7 mouse cellular contexts compared by ENCODE assay signal in genomic region chr6:48047114-48047449, GRCm38 (mm10). TPM values are rescaled to one million over a fixed set of nuclear protein-coding genes. Genes with fewer than 3 reads are reported as not detected.
DNase-seq lines count a peak whose midpoint lies in the region; ATAC-seq and TF ChIP-seq lines count a peak whose summit lies in the region.

No protein-coding gene starts in this region.

- DNase-seq in spleen, adult 2 months (ENCODE audit: low read depth in 1 of 2, low spot score in 2 of 2): no peak
- DNase-seq in spleen, adult 12 weeks (ENCODE audit: low spot score): no peak
- DNase-seq in embryonic facial prominence, embryonic 10.5 days (ENCODE audit: low spot score): no peak
- DNase-seq in limb, embryonic 11.5 days (ENCODE audit: low spot score): no peak
- DNase-seq in gastrocnemius, postnatal 14 days: no peak
- no peak for DNase-seq in kidney, adult 11 months

- TF ChIP-seq CTCF in spleen, adult 2 months (IDR thresholded peaks at IDR 0.05; ENCODE audit: extremely low read depth, insufficient read depth, insufficient read length, insufficient replicate concordance): no peak
- no peak for TF ChIP-seq CTCF in small intestine, adult 2 months (IDR thresholded peaks at IDR 0.05; ENCODE audit: extremely low read depth, insufficient read length, insufficient replicate concordance, low read depth, low read length)

- peak overlapping the region; percentile 61; the same call in 1 of the 2 replicates for H3K4me3 ChIP-seq in spleen, adult 2 months (ENCODE audit: extremely low read depth, insufficient read depth, insufficient read length)
- H3K4me3 ChIP-seq in embryonic facial prominence, embryonic 10.5 days: peak overlapping the region; percentile 86
- H3K4me3 ChIP-seq in limb, embryonic 11.5 days (ENCODE audit: low read depth, low read length): peak overlapping the region; percentile 74
- H3K4me3 ChIP-seq in small intestine, adult 2 months (ENCODE audit: low read depth, low read length): peak overlapping the region; percentile 79

- WGBS in spleen, adult 2 months: 9% methylated on average over 12 of the region's 12 CpGs
- 9% methylated on average over 12 of the region's 12 CpGs for WGBS in embryonic facial prominence, embryonic 10.5 days
- 6% methylated on average over 12 of the region's 12 CpGs for WGBS in limb, embryonic 11.5 days
- WGBS in small intestine, adult 2 months: 4% methylated on average over 12 of the region's 12 CpGs

- no peak for TF ChIP-seq POLR2A in spleen, adult 2 months (IDR thresholded peaks at IDR 0.05; ENCODE audit: low read depth, low read length)
- TF ChIP-seq POLR2A in small intestine, adult 2 months (IDR thresholded peaks at IDR 0.05; ENCODE audit: low read depth, low read length): no peak

- H3K27ac ChIP-seq in spleen, adult 2 months (ENCODE audit: insufficient read depth, low read length): no peak overlapping the region
- peak overlapping the region; percentile 94 for H3K27ac ChIP-seq in embryonic facial prominence, embryonic 10.5 days (replicated peaks)
- H3K27ac ChIP-seq in limb, embryonic 11.5 days (replicated peaks; ENCODE audit: low read depth, low read length): no peak overlapping the region
- H3K27ac ChIP-seq in small intestine, adult 2 months (ENCODE audit: insufficient read depth, low read depth, low read length): no peak overlapping the region

- H3K36me3 ChIP-seq in spleen, adult 2 months (ENCODE audit: control insufficient read depth, insufficient read depth, low read length): peaks cover 10% of the 10 kb centered on the region
- H3K36me3 ChIP-seq in embryonic facial prominence, embryonic 10.5 days (replicated peaks): peaks cover 33% of the 10 kb centered on the region
- peaks cover 7% of the 10 kb centered on the region; the same call in 1 of the 2 replicates for H3K36me3 ChIP-seq in limb, embryonic 11.5 days (ENCODE audit: control insufficient read depth, insufficient read depth, low read length)
- peaks cover 17% of the 10 kb centered on the region for H3K36me3 ChIP-seq in small intestine, adult 2 months (ENCODE audit: control insufficient read depth, insufficient read depth, low read length)

- H3K4me1 ChIP-seq in spleen, adult 2 months (ENCODE audit: control insufficient read depth, insufficient read depth, insufficient read length): peaks cover 11% of the 10 kb centered on the region
- H3K4me1 ChIP-seq in embryonic facial prominence, embryonic 10.5 days: peaks cover 22% of the 10 kb centered on the region
- 0 out of 2 replicates have a peak, but pooled peaks cover 2% of the 10 kb centered on the region for H3K4me1 ChIP-seq in limb, embryonic 11.5 days (ENCODE audit: control insufficient read depth, insufficient read depth, low read length)
- peaks cover 7% of the 10 kb centered on the region; the same call in 1 of the 2 replicates for H3K4me1 ChIP-seq in small intestine, adult 2 months (ENCODE audit: control insufficient read depth, insufficient read depth, insufficient read length, low read length)

- intact Hi-C loops in gastrocnemius, postnatal 14 days (cut with DNase I; ENCODE audit: low total_unique reads): no loop called here

- no peak for ATAC-seq in limb, embryonic 11.5 days (ENCODE audit: insufficient number of reproducible peaks, low FRiP score, low TSS enrichment, low read depth)

- H3K9ac ChIP-seq in limb, embryonic 11.5 days (ENCODE audit: low read length): no peak overlapping the region

- H3K27me3 ChIP-seq in spleen, adult 2 months (ENCODE audit: control insufficient read depth, insufficient read depth, low read length): no peaks in the 10 kb centered on the region
- H3K27me3 ChIP-seq in embryonic facial prominence, embryonic 10.5 days (replicated peaks; ENCODE audit: low read depth, poor library complexity, severe bottlenecking): no peaks in the 10 kb centered on the region
- no peaks in the 10 kb centered on the region for H3K27me3 ChIP-seq in limb, embryonic 11.5 days (ENCODE audit: control insufficient read depth, insufficient read depth, low read length)
- H3K27me3 ChIP-seq in small intestine, adult 2 months (ENCODE audit: control insufficient read depth, insufficient read depth, low read length): no peaks in the 10 kb centered on the region

- H3K9me3 ChIP-seq in embryonic facial prominence, embryonic 10.5 days: no peaks in the 10 kb centered on the region
- H3K9me3 ChIP-seq in limb, embryonic 11.5 days (ENCODE audit: control insufficient read depth, low read length): no peaks in the 10 kb centered on the region

- peak overlapping the region; percentile 84 for H3K4me2 ChIP-seq in limb, embryonic 11.5 days (ENCODE audit: low read depth, severe bottlenecking)

RNA-seq across cellular contexts. Expression of gene Zfp777, which starts 1.6 kb away (rescaled TPM):
- polyA plus RNA-seq in spleen, adult 2 months (2012; rRNA removed): 17.1 and 19.2 TPM in 2 replicates
- polyA plus RNA-seq in embryonic facial prominence, embryonic 10.5 days (2016; fragmentation: Nextera tagmentation; extraction: Ambion mirVana): 12.4 and 13.4 TPM in 2 replicates
- polyA plus RNA-seq in limb, embryonic 11.5 days (2014; fragmentation: Nextera tagmentation; extraction: Ambion mirVana): 9.3 and 9.8 TPM in 2 replicates
- 9.4 and 18.0 TPM in 2 replicates for polyA plus RNA-seq in small intestine, adult 2 months (2012; rRNA removed)
- 10 to 100 TPM; 14.3 to 14.5 TPM for total RNA-seq in gastrocnemius, postnatal 14 days (2021)

RNA-seq across cellular contexts. Expression of gene Zfp746, which starts 39.3 kb away (rescaled TPM):
- polyA plus RNA-seq in spleen, adult 2 months (2012; rRNA removed): 22.7 and 27.1 TPM in 2 replicates
- polyA plus RNA-seq in embryonic facial prominence, embryonic 10.5 days (2016; fragmentation: Nextera tagmentation; extraction: Ambion mirVana): 21.6 and 23.6 TPM in 2 replicates
- polyA plus RNA-seq in limb, embryonic 11.5 days (2014; fragmentation: Nextera tagmentation; extraction: Ambion mirVana): 24.4 and 28.6 TPM in 2 replicates
- 7.7 and 16.9 TPM in 2 replicates for polyA plus RNA-seq in small intestine, adult 2 months (2012; rRNA removed)
- total RNA-seq in gastrocnemius, postnatal 14 days (2021): 10 to 100 TPM; 10.3 to 10.6 TPM
